Mouse (Mus musculus) hindbrain, embryonic 16.5 days (tissue): ENCODE measurements at regions not wholly inside any gene's neighbourhood (a gene's known extent, or its start where the extent isn't known, plus 50 kb on each side); places are given as distances from the start of the nearest gene placed in this dataset.
"Not testable (repeated sequence)": the region's sequence is repeated elsewhere in the genome, so short reads cannot be mapped to it uniquely, and the experiment has no call there.

Experiments used
- ATAC-seq: fragments of 200-750 bp; cut with Nextera tagmentation; 2 replicates; pipeline ENCODE4 v1.8.0; 2017; ENCODE audit warnings: moderate TSS enrichment, moderate library complexity
- H3K27ac ChIP-seq: fragments of 300-500 bp; sonication (generic); 2 replicates; pipeline ENCODE4 v1.5.1; 2014; ENCODE audit warnings: low read depth, mild to moderate bottlenecking, control low read depth, low read length, moderate library complexity
- H3K27me3 ChIP-seq: fragments of 300-500 bp; sonication (generic); replicated peaks from 2 replicates; pipeline ENCODE4 v1.6.1; 2014; ENCODE audit warnings: low read length; ENCODE audit not compliant: control insufficient read depth, insufficient read depth
- H3K36me3 ChIP-seq: fragments of 300-500 bp; sonication (generic); 2 replicates; pipeline ENCODE4 v1.6.1; 2014; ENCODE audit warnings: mild to moderate bottlenecking, low read length, moderate library complexity, mixed read lengths; ENCODE audit not compliant: control insufficient read depth, insufficient read depth
- H3K4me1 ChIP-seq: fragments of 300-500 bp; sonication (generic); 2 replicates; pipeline ENCODE4 v1.6.1; 2014; ENCODE audit warnings: low read depth, low read length; ENCODE audit not compliant: control insufficient read depth, insufficient read depth
- H3K4me2 ChIP-seq: fragments of 300-500 bp; sonication (generic); 2 replicates; pipeline ENCODE4 v1.6.1; 2014; ENCODE audit warnings: mild to moderate bottlenecking, low read length, control low read depth, moderate library complexity
- H3K4me3 ChIP-seq: fragments of 300-500 bp; sonication (generic); 2 replicates; pipeline ENCODE4 v1.5.1; 2014; ENCODE audit warnings: mild to moderate bottlenecking, low read length, control low read depth, moderate library complexity
- H3K9ac ChIP-seq: fragments of 300-500 bp; sonication (generic); 2 replicates; pipeline ENCODE4 v1.6.1; 2014; ENCODE audit warnings: low read depth, mild to moderate bottlenecking, control low read depth, low read length, moderate library complexity
- H3K9me3 ChIP-seq: fragments of 300-500 bp; sonication (generic); 2 replicates; pipeline ENCODE4 v1.6.1; 2014; ENCODE audit warnings: mild to moderate bottlenecking, low read length, moderate library complexity; ENCODE audit not compliant: control insufficient read depth
- WGBS: fragments of 180-500 bp; shearing (Covaris S2); extraction: QIAGEN DNeasy Blood & Tissue Kit; methylation state at CpG from one replicate; pipeline ENCODE4 v1.1.7; 2014; 5-methylcytosine and 5-hydroxymethylcytosine counted together

DNA sequence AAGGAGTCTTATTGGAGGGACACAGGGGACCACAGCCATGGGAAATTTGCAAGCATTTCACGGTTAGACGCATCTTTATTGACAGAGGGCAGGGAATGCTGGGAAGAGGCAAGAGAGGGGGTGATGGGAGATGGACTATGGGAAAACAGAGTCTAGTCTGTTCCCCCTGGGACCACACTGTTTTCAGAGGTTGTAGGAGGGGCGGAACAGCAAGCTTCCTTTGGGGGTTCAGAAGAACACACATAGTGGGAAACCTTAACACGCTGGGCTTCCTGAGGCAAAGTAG is 183.7 kb upstream of the Rpl38 start:
- Histone ChIP-seq H3K27ac (no peak overlapping the region), H3K9ac (no peak overlapping the region), H3K4me1 (peaks cover 10% of the 10 kb centered on the region; the same call in 1 of the 2 replicates), H3K27me3 (no peaks in the 10 kb centered on the region; the same call in 1 of the 2 replicates), H3K36me3 (no peaks in the 10 kb centered on the region), H3K9me3 (no peaks in the 10 kb centered on the region; the same call in 1 of the 2 replicates), H3K4me3 (no peak overlapping the region), H3K4me2 (no peak overlapping the region)
- ATAC-seq = no peak
- WGBS = 28% methylated on average over 4 of the region's 4 CpGs

DNA sequence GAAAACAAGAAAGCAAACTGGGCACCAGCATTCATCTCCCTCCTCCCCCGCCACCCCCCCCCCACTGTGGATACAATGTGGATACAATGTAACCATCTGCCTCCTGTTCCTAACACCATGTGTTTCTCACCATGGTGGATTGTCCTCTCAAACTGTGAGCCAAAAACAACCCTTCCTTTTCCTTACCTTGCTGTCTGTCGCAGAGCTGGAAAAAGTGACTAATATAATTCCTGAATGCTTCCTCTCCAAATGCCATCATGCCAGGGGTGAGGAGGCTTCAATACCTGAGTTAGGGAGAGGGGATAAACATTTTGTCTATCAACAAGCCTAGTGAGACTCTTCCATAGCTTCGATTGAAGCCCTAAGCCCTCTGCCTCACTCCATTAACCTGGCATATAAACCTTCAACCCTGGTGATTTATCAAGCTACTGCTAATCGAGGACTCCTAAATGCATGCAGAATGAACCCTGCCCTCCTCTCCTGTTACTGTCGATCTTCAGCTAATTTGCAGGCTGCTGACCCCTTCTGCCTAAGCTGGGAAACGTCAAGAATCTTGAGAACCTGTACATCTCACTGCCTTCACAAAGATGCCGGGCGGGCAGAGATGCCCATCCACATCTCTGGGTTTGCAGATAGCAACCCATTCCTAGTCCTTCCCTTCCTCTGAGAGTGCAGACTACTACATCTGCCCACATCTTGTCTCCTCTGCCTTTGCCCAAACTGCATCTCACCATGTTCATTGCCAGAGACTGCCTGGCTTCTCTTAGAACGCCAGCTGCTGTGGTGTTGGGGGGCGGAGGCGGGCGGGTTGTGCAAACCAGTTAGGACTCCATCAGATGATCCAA is 184.3 kb upstream of the Rpl38 start:
- Histone ChIP-seq H3K4me1 (peaks cover 10% of the 10 kb centered on the region; the same call in 1 of the 2 replicates), H3K4me2 (no peak overlapping the region), H3K9ac (no peak overlapping the region), H3K9me3 (no peaks in the 10 kb centered on the region; the same call in 1 of the 2 replicates), H3K27me3 (no peaks in the 10 kb centered on the region; the same call in 1 of the 2 replicates), H3K27ac (no peak overlapping the region), H3K36me3 (no peaks in the 10 kb centered on the region), H3K4me3 (no peak overlapping the region)
- 53% methylated on average over 12 of the region's 12 CpGs for WGBS
- ATAC-seq = no peak

GRCm38 (mm10) chr11:114483350-114483749 is 185.0 kb upstream of the Rpl38 start:
- not testable (repeated sequence) for H3K36me3 ChIP-seq, H3K9ac ChIP-seq, ATAC-seq, H3K9me3 ChIP-seq, H3K27me3 ChIP-seq, H3K4me2 ChIP-seq, H3K4me3 ChIP-seq, H3K27ac ChIP-seq
- peaks cover 10% of the 10 kb centered on the region; the same call in 1 of the 2 replicates for H3K4me1 ChIP-seq
- 88% methylated on average over 7 of the region's 7 CpGs for WGBS

DNA sequence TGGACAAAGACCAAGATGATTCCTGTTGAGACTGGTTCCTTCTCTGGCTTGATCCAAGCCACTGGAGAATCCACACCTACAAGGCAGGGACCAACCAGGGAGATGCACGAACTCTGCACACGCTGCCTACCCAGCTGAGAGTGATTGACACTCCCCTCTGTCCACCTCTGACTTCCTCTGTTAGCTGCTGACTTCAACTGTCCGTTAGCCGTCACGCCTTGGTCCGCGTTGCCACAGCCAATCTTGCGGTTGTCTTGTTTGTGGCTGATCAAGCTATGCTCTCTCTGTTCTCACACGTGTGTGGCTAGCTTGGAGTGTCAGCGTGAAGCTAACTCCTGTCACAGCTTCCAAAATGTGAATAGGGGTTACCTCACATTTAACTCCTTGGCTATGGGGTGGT is 186.3 kb upstream of the Rpl38 start:
- H3K9me3 ChIP-seq = no peaks in the 10 kb centered on the region; the same call in 1 of the 2 replicates
- no peak overlapping the region for H3K9ac ChIP-seq
- no peak for ATAC-seq
- no peaks in the 10 kb centered on the region; the same call in 1 of the 2 replicates for H3K27me3 ChIP-seq
- no peak overlapping the region for H3K27ac ChIP-seq
- no peak overlapping the region for H3K4me3 ChIP-seq
- no peak overlapping the region for H3K4me2 ChIP-seq
- H3K4me1 ChIP-seq = peaks cover 10% of the 10 kb centered on the region; the same call in 1 of the 2 replicates
- no peaks in the 10 kb centered on the region for H3K36me3 ChIP-seq
- WGBS = 62% methylated on average over 10 of the region's 10 CpGs

- H3K36me3 ChIP-seq = no peaks in the 10 kb centered on the region
- ATAC-seq = no peak
- no peak overlapping the region for H3K27ac ChIP-seq
- no peaks in the 10 kb centered on the region; the same call in 1 of the 2 replicates for H3K9me3 ChIP-seq
- no peak overlapping the region for H3K9ac ChIP-seq
- H3K27me3 ChIP-seq = no peaks in the 10 kb centered on the region; the same call in 1 of the 2 replicates
- no peak overlapping the region for H3K4me3 ChIP-seq
- no peak overlapping the region for H3K4me2 ChIP-seq
- WGBS = 67% methylated on average over 7 of the region's 7 CpGs
- peaks cover 5% of the 10 kb centered on the region; the same call in 1 of the 2 replicates for H3K4me1 ChIP-seq
Measured at GRCm38 (mm10) chr11:114481037-114481436, 187.3 kb upstream of the Rpl38 start.

DNA sequence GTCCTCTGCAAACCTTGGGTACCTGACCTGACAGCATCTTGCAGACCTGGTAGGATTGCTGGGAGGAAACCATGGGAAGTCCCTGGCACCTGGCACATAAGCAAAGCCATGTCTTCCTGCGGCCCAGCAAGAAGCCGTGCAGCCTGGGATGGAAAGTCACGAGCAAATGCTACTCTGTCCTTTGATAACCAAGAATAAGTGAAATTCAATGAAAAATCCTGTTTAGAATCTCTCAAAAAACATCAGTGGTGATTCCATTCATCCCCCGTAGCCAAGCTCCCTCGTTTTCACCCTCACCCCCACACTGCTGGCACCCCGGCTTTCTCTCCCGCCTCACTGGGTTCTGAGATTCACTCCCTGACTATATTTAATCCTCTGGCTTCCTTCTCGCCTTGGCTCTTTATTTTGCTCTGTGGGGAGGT is 188.2 kb upstream of the Rpl38 start:
- ATAC-seq = no peak
- WGBS = 77% methylated on average over 8 of the region's 8 CpGs
- peaks cover 5% of the 10 kb centered on the region; the same call in 1 of the 2 replicates for H3K4me1 ChIP-seq
- no peaks in the 10 kb centered on the region for H3K27me3 ChIP-seq
- H3K4me3 ChIP-seq = no peak overlapping the region
- H3K9me3 ChIP-seq = no peaks in the 10 kb centered on the region
- no peak overlapping the region for H3K4me2 ChIP-seq
- no peak overlapping the region for H3K9ac ChIP-seq
- H3K36me3 ChIP-seq = no peaks in the 10 kb centered on the region
- no peak overlapping the region for H3K27ac ChIP-seq

DNA sequence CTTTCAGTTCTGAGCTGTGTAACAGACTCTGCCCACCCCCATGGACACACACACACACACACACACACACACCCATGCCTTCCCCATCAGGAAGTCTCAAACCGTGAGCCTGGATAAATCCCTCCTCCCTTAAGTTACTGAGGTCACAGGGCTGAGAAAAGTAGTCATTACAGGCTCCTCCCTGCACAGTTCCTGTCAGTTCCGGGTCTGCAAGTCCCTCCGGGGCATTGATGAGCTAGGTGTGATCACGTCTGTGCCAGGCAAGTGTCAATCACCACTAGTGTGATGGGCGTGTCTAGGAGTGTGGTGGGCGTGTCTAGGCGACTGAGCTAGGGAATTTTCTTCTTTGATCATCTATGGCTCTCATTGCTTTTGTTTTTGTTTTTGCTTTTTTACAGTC is 189.6 kb upstream of the Rpl38 start:
- no peak for ATAC-seq
- Histone ChIP-seq H3K9ac (no peak overlapping the region), H3K4me3 (no peak overlapping the region), H3K9me3 (no peaks in the 10 kb centered on the region), H3K4me2 (no peak overlapping the region), H3K27me3 (no peaks in the 10 kb centered on the region), H3K36me3 (no peaks in the 10 kb centered on the region), H3K4me1 (no peaks in the 10 kb centered on the region), H3K27ac (no peak overlapping the region)
- 7% methylated on average over 7 of the region's 7 CpGs for WGBS

DNA sequence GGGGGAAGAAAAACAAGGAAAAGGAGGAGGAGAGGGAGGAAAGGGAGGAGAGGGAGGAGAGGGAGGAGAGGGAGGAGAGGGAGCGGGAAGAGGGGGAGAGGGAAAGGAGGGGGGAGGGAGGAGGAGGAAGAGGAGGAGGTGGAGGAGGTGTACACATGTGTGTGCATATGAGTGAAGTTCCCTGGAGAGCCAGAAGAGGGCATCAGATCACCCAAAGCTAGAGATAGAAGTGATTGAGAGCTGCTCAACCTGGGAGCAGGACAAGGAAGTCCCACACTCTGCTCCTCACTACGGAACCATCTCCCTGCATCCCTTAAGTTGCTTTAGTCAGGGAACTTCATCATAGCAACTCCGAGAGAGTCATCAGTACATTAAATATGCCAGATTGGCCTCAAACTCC is 191.0 kb upstream of the Rpl38 start:
- no peak for ATAC-seq
- Histone ChIP-seq H3K4me1 (peaks cover 7% of the 10 kb centered on the region), H3K27ac (no peak overlapping the region), H3K9me3 (no peaks in the 10 kb centered on the region), H3K4me3 (no peak overlapping the region), H3K27me3 (no peaks in the 10 kb centered on the region), H3K36me3 (no peaks in the 10 kb centered on the region), H3K9ac (no peak overlapping the region), H3K4me2 (no peak overlapping the region)
- 77% methylated on average over 3 of the region's 3 CpGs for WGBS

GRCm38 (mm10) chr11:114472501-114473260 is 195.6 kb upstream of the Rpl38 start:
- Histone ChIP-seq H3K36me3 (no peaks in the 10 kb centered on the region), H3K4me3 (no peak overlapping the region), H3K27ac (peak overlapping the region; percentile 15; the same call in 1 of the 2 replicates), H3K4me1 (peaks cover 20% of the 10 kb centered on the region), H3K9ac (peak overlapping the region; percentile 33; the same call in 1 of the 2 replicates), H3K4me2 (peak overlapping the region; percentile 36), H3K27me3 (no peaks in the 10 kb centered on the region), H3K9me3 (no peaks in the 10 kb centered on the region)
- ATAC-seq = peak; percentile 46; the same call in 1 of the 2 replicates
- 18% methylated on average over 22 of the region's 22 CpGs for WGBS
